In genomic region chr4:120826418-120826817, GRCm38 (mm10) we compare ENCODE assay signal across 8 mouse cellular contexts. TPM values are rescaled to one million over a fixed set of nuclear protein-coding genes. Genes with fewer than 3 reads are reported as not detected.
DNase-seq lines count a peak whose midpoint lies in the region; ATAC-seq and TF ChIP-seq lines count a peak whose summit lies in the region.

No protein-coding gene starts in this region.

- TF ChIP-seq POLR2A in spleen, adult 2 months (IDR thresholded peaks at IDR 0.05; ENCODE audit: low read depth, low read length) = no peak

- H3K27me3 ChIP-seq in forebrain, embryonic 10.5 days (ENCODE audit: poor library complexity, severe bottlenecking) = no peaks in the 10 kb centered on the region
- H3K27me3 ChIP-seq in forebrain, embryonic 14.5 days (replicated peaks; ENCODE audit: control insufficient read depth, insufficient read depth, low read length) = no peaks in the 10 kb centered on the region
- no peaks in the 10 kb centered on the region for H3K27me3 ChIP-seq in spleen, adult 2 months (ENCODE audit: control insufficient read depth, insufficient read depth, low read length)
- no peaks in the 10 kb centered on the region for H3K27me3 ChIP-seq in liver, embryonic 14.5 days (ENCODE audit: control insufficient read depth, insufficient read depth, low read length)
- H3K27me3 ChIP-seq in stomach, postnatal 0 days (ENCODE audit: control insufficient read depth, insufficient read depth, low read length) = no peaks in the 10 kb centered on the region

- DNase-seq in forebrain, embryonic 10.5 days (ENCODE audit: extremely low spot score, low spot score) = no peak
- DNase-seq in forebrain, embryonic 14.5 days (ENCODE audit: low spot score) = no peak
- no peak for DNase-seq in spleen, adult 2 months (ENCODE audit: low read depth in 1 of 2, low spot score in 2 of 2)
- DNase-seq in spleen, adult 18-20 months = no peak
- no peak for DNase-seq in liver, embryonic 14.5 days (ENCODE audit: low read depth in 3 of 3, low spot score in 3 of 3)
- no peak for DNase-seq in stomach, postnatal 0 days (ENCODE audit: low spot score)
- no peak for DNase-seq in ovary, postnatal 10 days (ENCODE audit: low spot score)
- no peak for DNase-seq in left cerebral cortex, adult 9 months (ENCODE audit: low spot score in 2 of 2)

- H3K27ac ChIP-seq in forebrain, embryonic 10.5 days = peak overlapping the region; percentile 100
- H3K27ac ChIP-seq in forebrain, embryonic 14.5 days (ENCODE audit: low read depth, low read length) = no peak overlapping the region
- H3K27ac ChIP-seq in spleen, adult 2 months (ENCODE audit: insufficient read depth, low read length) = 0 out of 2 replicates have a peak overlapping the region, but pooled peaks have one; percentile 87
- H3K27ac ChIP-seq in liver, embryonic 14.5 days = peak overlapping the region; percentile 90
- no peak overlapping the region; the same call in 1 of the 2 replicates for H3K27ac ChIP-seq in stomach, postnatal 0 days (replicated peaks)

- H3K4me2 ChIP-seq in forebrain, embryonic 14.5 days (ENCODE audit: low read length) = no peak overlapping the region; the same call in 1 of the 2 replicates
- H3K4me2 ChIP-seq in liver, embryonic 14.5 days (ENCODE audit: low read depth) = peak overlapping the region; percentile 67
- H3K4me2 ChIP-seq in stomach, postnatal 0 days (replicated peaks; ENCODE audit: low read depth) = peak overlapping the region; percentile 45; the same call in 1 of the 2 replicates

- H3K4me1 ChIP-seq in forebrain, embryonic 10.5 days = peaks cover 21% of the 10 kb centered on the region
- peaks cover 8% of the 10 kb centered on the region for H3K4me1 ChIP-seq in forebrain, embryonic 14.5 days (ENCODE audit: control insufficient read depth, insufficient read depth, low read length)
- peaks cover 8% of the 10 kb centered on the region for H3K4me1 ChIP-seq in spleen, adult 2 months (ENCODE audit: control insufficient read depth, insufficient read depth, insufficient read length)
- H3K4me1 ChIP-seq in liver, embryonic 14.5 days (replicated peaks; ENCODE audit: control insufficient read depth in 2 of 2, insufficient read depth in 2 of 2, low read length in 1 of 2) = peaks cover 19 to 25% of the 10 kb centered on the region in 2 experiments
- no peaks in the 10 kb centered on the region for H3K4me1 ChIP-seq in stomach, postnatal 0 days (replicated peaks; ENCODE audit: control insufficient read depth, insufficient read depth)

- no peak for TF ChIP-seq CTCF in spleen, adult 2 months (IDR thresholded peaks at IDR 0.05; ENCODE audit: extremely low read depth, insufficient read depth, insufficient read length, insufficient replicate concordance)
- no peak for TF ChIP-seq CTCF in liver, embryonic 14.5 days (IDR thresholded peaks at IDR 0.05; ENCODE audit: low read depth)
- TF ChIP-seq CTCF in stomach, postnatal 0 days (IDR thresholded peaks at IDR 0.05; ENCODE audit: low read depth) = no peak

- peaks cover 7% of the 10 kb centered on the region for H3K36me3 ChIP-seq in forebrain, embryonic 10.5 days (replicated peaks)
- H3K36me3 ChIP-seq in forebrain, embryonic 14.5 days (ENCODE audit: control insufficient read depth, insufficient read depth, low read length) = no peaks in the 10 kb centered on the region
- H3K36me3 ChIP-seq in spleen, adult 2 months (ENCODE audit: control insufficient read depth, insufficient read depth, low read length) = no peaks in the 10 kb centered on the region
- H3K36me3 ChIP-seq in liver, embryonic 14.5 days (replicated peaks; ENCODE audit: control insufficient read depth, insufficient read depth, low read depth) = no peaks in the 10 kb centered on the region; the same call in 1 of the 2 replicates
- no peaks in the 10 kb centered on the region for H3K36me3 ChIP-seq in stomach, postnatal 0 days (ENCODE audit: control insufficient read depth, insufficient read depth, low read length)

- no peaks in the 10 kb centered on the region for H3K9me3 ChIP-seq in forebrain, embryonic 10.5 days
- no peaks in the 10 kb centered on the region for H3K9me3 ChIP-seq in forebrain, embryonic 14.5 days (replicated peaks; ENCODE audit: control insufficient read depth, low read length)
- no peaks in the 10 kb centered on the region for H3K9me3 ChIP-seq in liver, embryonic 14.5 days (ENCODE audit: control insufficient read depth, low read length)
- H3K9me3 ChIP-seq in stomach, postnatal 0 days (ENCODE audit: control insufficient read depth, low read length) = no peaks in the 10 kb centered on the region

- no peak for ATAC-seq in forebrain, embryonic 14.5 days
- ATAC-seq in liver, embryonic 14.5 days (ENCODE audit: insufficient read depth) = no peak
- ATAC-seq in stomach, postnatal 0 days (ENCODE audit: low FRiP score, low TSS enrichment) = no peak

- no peak overlapping the region for H3K9ac ChIP-seq in forebrain, embryonic 14.5 days (ENCODE audit: low read length)
- H3K9ac ChIP-seq in liver, embryonic 14.5 days (replicated peaks) = no peak overlapping the region
- H3K9ac ChIP-seq in stomach, postnatal 0 days (ENCODE audit: low read length) = no peak overlapping the region

- TF ChIP-seq EP300 in liver, embryonic 14.5 days (IDR thresholded peaks at IDR 0.05; ENCODE audit: low read depth) = no peak
- no peak for TF ChIP-seq EP300 in stomach, postnatal 0 days (optimal IDR thresholded peaks at IDR 0.05)

- H3K4me3 ChIP-seq in forebrain, embryonic 10.5 days = no peak overlapping the region
- no peak overlapping the region for H3K4me3 ChIP-seq in forebrain, embryonic 14.5 days (ENCODE audit: low read depth, low read length)
- H3K4me3 ChIP-seq in spleen, adult 2 months (ENCODE audit: extremely low read depth, insufficient read depth, insufficient read length) = no peak overlapping the region
- H3K4me3 ChIP-seq in liver, embryonic 14.5 days (ENCODE audit: insufficient read depth in 1 of 2, low read depth in 2 of 2, low read length in 2 of 2) = peak overlapping the region in 1 of 2 experiments; percentile 88; a peak in 2 of 4 replicates
- no peak overlapping the region for H3K4me3 ChIP-seq in stomach, postnatal 0 days (ENCODE audit: low read depth, low read length)

- 97% methylated on average over 6 of the region's 6 CpGs for WGBS in forebrain, embryonic 10.5 days
- 93% methylated on average over 6 of the region's 6 CpGs for WGBS in forebrain, embryonic 14.5 days
- WGBS in spleen, adult 2 months = 97% methylated on average over 6 of the region's 6 CpGs
- 86% methylated on average over 6 of the region's 6 CpGs for WGBS in liver, embryonic 14.5 days (ENCODE audit: insufficient replicate concordance)
- WGBS in stomach, postnatal 0 days = 89% methylated on average over 6 of the region's 6 CpGs

RNA-seq across cellular contexts. Expression of gene Nfyc, which starts 5.0 kb away (rescaled TPM):
- polyA plus RNA-seq in forebrain, embryonic 10.5 days (2016; fragmentation: Nextera tagmentation; extraction: Ambion mirVana) = 128 and 131 TPM in 2 replicates
- 120 and 123 TPM in 2 replicates for polyA plus RNA-seq in forebrain, embryonic 14.5 days (2014; fragmentation: Nextera tagmentation; extraction: Ambion mirVana)
- 105 and 161 TPM in 2 replicates for polyA plus RNA-seq in spleen, adult 2 months (2012; rRNA removed)
- polyA plus RNA-seq in liver, embryonic 14.5 days (2012; rRNA removed) = 53.3 and 58.2 TPM in 2 replicates
- polyA plus RNA-seq in liver, embryonic 14.5 days (2014; fragmentation: Nextera tagmentation; extraction: Ambion mirVana) = 50.6 and 50.7 TPM in 2 replicates
- polyA plus RNA-seq in stomach, postnatal 0 days (2015; fragmentation: Nextera tagmentation; extraction: Ambion mirVana) = 44.8 and 47.6 TPM in 2 replicates

RNA-seq across cellular contexts. Expression of gene Rims3, which starts 28.2 kb away (rescaled TPM):
- polyA plus RNA-seq in forebrain, embryonic 10.5 days (2016; fragmentation: Nextera tagmentation; extraction: Ambion mirVana) = 3.1 and 3.8 TPM in 2 replicates
- polyA plus RNA-seq in forebrain, embryonic 14.5 days (2014; fragmentation: Nextera tagmentation; extraction: Ambion mirVana) = 8.1 and 9.0 TPM in 2 replicates
- polyA plus RNA-seq in spleen, adult 2 months (2012; rRNA removed) = 6.2 and 8.7 TPM in 2 replicates
- polyA plus RNA-seq in liver, embryonic 14.5 days (2012; rRNA removed) = 0.19 and 0.25 TPM in 2 replicates
- polyA plus RNA-seq in liver, embryonic 14.5 days (2014; fragmentation: Nextera tagmentation; extraction: Ambion mirVana) = 0.09 and 0.15 TPM in 2 replicates
- 0.70 and 0.92 TPM in 2 replicates for polyA plus RNA-seq in stomach, postnatal 0 days (2015; fragmentation: Nextera tagmentation; extraction: Ambion mirVana)

Comparison
In these comparisons a context has a peak if more than half of its experiments do, and no peak if none do; other contexts are left out.
1. H3K27ac ChIP-seq: peak in forebrain, embryonic 10.5 days (single experiment), spleen, adult 2 months (single experiment) and liver, embryonic 14.5 days (single experiment); none in forebrain, embryonic 14.5 days (single experiment) and stomach, postnatal 0 days (single experiment).